Mouse (Mus musculus) erythroblast, embryonic 14.5 days (primary cell): ENCODE results near the gene Speg.

Experiments used
- GATA1 ChIP-seq: IDR thresholded peaks from 2 replicates; pipeline ENCODE4 v1.6.1; 2012; ENCODE audit warnings: low read length, inconsistent platforms, mixed read lengths
- TAL1 ChIP-seq: IDR thresholded peaks from 3 replicates; pipeline ENCODE4 v1.6.1; 2012; ENCODE audit warnings: low read length, inconsistent platforms, mixed read lengths

GRCm38 (mm10) chr1:75342874-75343416, 32.2 kb upstream of the Speg start:
- TF ChIP-seq GATA1 (no peak), TAL1 (no peak)
